Mouse (Mus musculus) midbrain, embryonic 15.5 days (tissue): ENCODE results near the gene Prpf39. TPM values are rescaled to one million over a fixed set of nuclear protein-coding genes. Genes with fewer than 3 reads are reported as not detected.
A peak's percentile ranks its signal among the peaks of the same experiment; 100 is the strongest.

ENCODE experiments used
- ATAC-seq: fragments of 200-750 bp; cut with Nextera tagmentation; replicated peaks from 2 replicates; pipeline ENCODE4 v1.8.0; 2017; ENCODE audit warnings: moderate TSS enrichment
- H3K27ac ChIP-seq: fragments of 300-500 bp; sonication (generic); 2 replicates; pipeline ENCODE4 v1.5.1; 2015; ENCODE audit warnings: mild to moderate bottlenecking, inconsistent platforms
- H3K27me3 ChIP-seq: fragments of 300-500 bp; sonication (generic); replicated peaks from 2 replicates; pipeline ENCODE4 v1.6.1; 2015; ENCODE audit warnings: inconsistent platforms
- H3K36me3 ChIP-seq: fragments of 300-500 bp; sonication (generic); replicated peaks from 2 replicates; pipeline ENCODE4 v1.6.1; 2015; ENCODE audit warnings: inconsistent platforms
- H3K4me1 ChIP-seq: fragments of 300-500 bp; sonication (generic); 2 replicates; pipeline ENCODE4 v1.6.1; 2015; ENCODE audit warnings: inconsistent platforms
- H3K4me2 ChIP-seq: fragments of 300-500 bp; sonication (generic); 2 replicates; pipeline ENCODE4 v1.6.1; 2015; ENCODE audit warnings: inconsistent platforms, mild to moderate bottlenecking, moderate library complexity
- H3K4me3 ChIP-seq: fragments of 300-500 bp; sonication (generic); 2 replicates; pipeline ENCODE4 v1.5.1; 2015; ENCODE audit warnings: mild to moderate bottlenecking, inconsistent platforms
- H3K9ac ChIP-seq: fragments of 300-500 bp; sonication (generic); 2 replicates; pipeline ENCODE4 v1.6.1; 2015; ENCODE audit warnings: mild to moderate bottlenecking, inconsistent platforms
- H3K9me3 ChIP-seq: fragments of 300-500 bp; sonication (generic); 2 replicates; pipeline ENCODE4 v1.6.1; 2016; ENCODE audit warnings: inconsistent platforms
- whole genome bisulfite sequencing: fragments of 180-500 bp; shearing (Covaris S2); methylation state at CpG from one replicate; pipeline ENCODE4 v1.1.7; 2015; ENCODE audit warnings: mixed read lengths; 5-methylcytosine and 5-hydroxymethylcytosine counted together
- polyA plus RNA-seq: library from polyadenylated mRNA; unstranded; fragments of >200 nt; fragmentation: Nextera tagmentation; extraction: Ambion mirVana; gene quantifications from 2 replicates; pipeline ENCODE4 v1.2.1, GENCODE M21; 2015

Prpf39 gene
- 49.8 and 52.2 TPM in 2 replicates for polyA plus RNA-seq

- peak within 1 kb of the TSS; percentile 77 for H3K9ac ChIP-seq
- peak within 1 kb of the TSS; percentile 79 for H3K27ac ChIP-seq
- peak within 1 kb of the TSS; percentile 55 for H3K4me2 ChIP-seq
- no peaks in the 10 kb centered on the region for H3K36me3 ChIP-seq
- peak within 1 kb of the TSS; percentile 88 for H3K4me3 ChIP-seq
- H3K9me3 ChIP-seq, result no peaks in the 10 kb centered on the region
- H3K4me1 ChIP-seq, result peaks cover 19% of the 10 kb centered on the region
- under 1% methylated on average over 64 of the region's 65 CpGs for WGBS
- H3K27me3 ChIP-seq, result no peaks in the 10 kb centered on the region
- peak; percentile 95 for ATAC-seq
Observed at GRCm38 (mm10) chr12:65036190-65036870, at the start of gene Prpf39. Prpf39 (plus strand) TSS chr12:65036333.

GRCm38 (mm10) chr12:65007725-65008124, 28.4 kb upstream of the Prpf39 start:
- Histone ChIP-seq H3K4me1 (no peaks in the 10 kb centered on the region), H3K27me3 (no peaks in the 10 kb centered on the region), H3K4me2 (no peak overlapping the region), H3K4me3 (no peak overlapping the region), H3K36me3 (peaks cover 47% of the 10 kb centered on the region), H3K9me3 (no peaks in the 10 kb centered on the region), H3K27ac (no peak overlapping the region), H3K9ac (no peak overlapping the region)
- no peak for ATAC-seq
- WGBS, result 94% methylated on average over 3 of the region's 3 CpGs

GRCm38 (mm10) chr12:65022842-65023241, 13.3 kb upstream of the Prpf39 start:
- Histone ChIP-seq H3K27ac (no peak overlapping the region), H3K27me3 (no peaks in the 10 kb centered on the region), H3K4me1 (no peaks in the 10 kb centered on the region), H3K9me3 (no peaks in the 10 kb centered on the region), H3K36me3 (peaks cover 5% of the 10 kb centered on the region; the same call in 1 of the 2 replicates), H3K9ac (no peak overlapping the region), H3K4me3 (no peak overlapping the region), H3K4me2 (no peak overlapping the region)
- WGBS, result 97% methylated on average over 6 of the region's 6 CpGs
- no peak for ATAC-seq

- peaks cover 19% of the 10 kb centered on the region for H3K4me1 ChIP-seq
- peak; percentile 10; the same call in 1 of the 2 replicates for ATAC-seq
- H3K9me3 ChIP-seq, result no peaks in the 10 kb centered on the region
- no peaks in the 10 kb centered on the region for H3K36me3 ChIP-seq
- H3K27me3 ChIP-seq, result no peaks in the 10 kb centered on the region
- H3K4me2 ChIP-seq, result peak overlapping the region; percentile 55
- H3K9ac ChIP-seq, result no peak overlapping the region; the same call in 1 of the 2 replicates
- H3K27ac ChIP-seq, result no peak overlapping the region
- peak overlapping the region; percentile 88 for H3K4me3 ChIP-seq
- 49% methylated on average over 8 of the region's 8 CpGs for WGBS
Observed at GRCm38 (mm10) chr12:65035839-65036189, 319 bp upstream of the Prpf39 start.

- 17% methylated on average over 18 of the region's 18 CpGs for WGBS
- Histone ChIP-seq H3K9ac (peak overlapping the region; percentile 77; the same call in 1 of the 2 replicates), H3K4me1 (peaks cover 19% of the 10 kb centered on the region), H3K4me2 (peak overlapping the region; percentile 55), H3K27me3 (no peaks in the 10 kb centered on the region), H3K27ac (no peak overlapping the region), H3K36me3 (no peaks in the 10 kb centered on the region), H3K9me3 (no peaks in the 10 kb centered on the region), H3K4me3 (peak overlapping the region; percentile 88)
- ATAC-seq, result peak; percentile 32
Observed at GRCm38 (mm10) chr12:65036892-65037545, 886 bp downstream of the Prpf39 start.

GRCm38 (mm10) chr12:65037546-65037937, 1.4 kb downstream of the Prpf39 start:
- WGBS, result 47% methylated on average over 4 of the region's 4 CpGs
- no peak for ATAC-seq
- Histone ChIP-seq H3K36me3 (no peaks in the 10 kb centered on the region), H3K27ac (no peak overlapping the region), H3K9ac (no peak overlapping the region), H3K4me1 (peaks cover 19% of the 10 kb centered on the region), H3K9me3 (no peaks in the 10 kb centered on the region), H3K4me3 (peak overlapping the region; percentile 88), H3K4me2 (peak overlapping the region; percentile 55), H3K27me3 (no peaks in the 10 kb centered on the region)

GRCm38 (mm10) chr12:65048799-65049198, 12.7 kb downstream of the Prpf39 start:
- Histone ChIP-seq H3K36me3 (peaks cover 11% of the 10 kb centered on the region), H3K27me3 (no peaks in the 10 kb centered on the region), H3K4me2 (no peak overlapping the region), H3K4me3 (no peak overlapping the region), H3K9me3 (no peaks in the 10 kb centered on the region), H3K4me1 (no peaks in the 10 kb centered on the region), H3K27ac (no peak overlapping the region), H3K9ac (no peak overlapping the region)
- ATAC-seq, result no peak

GRCm38 (mm10) chr12:65058203-65058602, 22.1 kb downstream of the Prpf39 start:
- Histone ChIP-seq H3K4me2 (no peak overlapping the region), H3K9me3 (no peaks in the 10 kb centered on the region), H3K27ac (no peak overlapping the region), H3K4me3 (no peak overlapping the region), H3K36me3 (peaks cover 30% of the 10 kb centered on the region), H3K9ac (no peak overlapping the region), H3K27me3 (no peaks in the 10 kb centered on the region), H3K4me1 (no peaks in the 10 kb centered on the region)
- ATAC-seq, result no peak
- WGBS, result 86% methylated on average over 2 of the region's 2 CpGs

GRCm38 (mm10) chr12:65061082-65061481, 24.9 kb downstream of the Prpf39 start:
- Histone ChIP-seq H3K4me2 (no peak overlapping the region), H3K4me1 (no peaks in the 10 kb centered on the region), H3K27me3 (no peaks in the 10 kb centered on the region), H3K36me3 (peaks cover 35% of the 10 kb centered on the region), H3K9me3 (no peaks in the 10 kb centered on the region), H3K27ac (no peak overlapping the region), H3K9ac (no peak overlapping the region), H3K4me3 (no peak overlapping the region)
- ATAC-seq, result no peak

- H3K27me3 ChIP-seq, result no peaks in the 10 kb centered on the region
- ATAC-seq, result no peak
- H3K4me1 ChIP-seq, result no peaks in the 10 kb centered on the region
- 89% methylated on average over 2 of the region's 2 CpGs for WGBS
- no peak overlapping the region for H3K4me3 ChIP-seq
- H3K27ac ChIP-seq, result no peak overlapping the region
- no peaks in the 10 kb centered on the region for H3K9me3 ChIP-seq
- no peak overlapping the region for H3K9ac ChIP-seq
- H3K36me3 ChIP-seq, result peaks cover 44% of the 10 kb centered on the region
- no peak overlapping the region for H3K4me2 ChIP-seq
Observed at GRCm38 (mm10) chr12:65065241-65065640, 29.1 kb downstream of the Prpf39 start.

GRCm38 (mm10) chr12:65066234-65066633, 30.1 kb downstream of the Prpf39 start:
- 75% methylated on average over 3 of the region's 3 CpGs for WGBS
- no peak overlapping the region for H3K4me3 ChIP-seq
- no peak overlapping the region for H3K4me2 ChIP-seq
- no peak overlapping the region for H3K9ac ChIP-seq
- H3K9me3 ChIP-seq, result no peaks in the 10 kb centered on the region
- H3K27ac ChIP-seq, result no peak overlapping the region
- no peaks in the 10 kb centered on the region for H3K4me1 ChIP-seq
- no peaks in the 10 kb centered on the region for H3K27me3 ChIP-seq
- H3K36me3 ChIP-seq, result peaks cover 37% of the 10 kb centered on the region
- no peak for ATAC-seq

- no peaks in the 10 kb centered on the region for H3K27me3 ChIP-seq
- 89% methylated on average over 4 of the region's 4 CpGs for WGBS
- peaks cover 9% of the 10 kb centered on the region; the same call in 1 of the 2 replicates for H3K4me1 ChIP-seq
- ATAC-seq, result no peak
- H3K9ac ChIP-seq, result no peak overlapping the region
- no peaks in the 10 kb centered on the region for H3K9me3 ChIP-seq
- H3K4me3 ChIP-seq, result no peak overlapping the region
- H3K27ac ChIP-seq, result no peak overlapping the region
- no peak overlapping the region for H3K4me2 ChIP-seq
- H3K36me3 ChIP-seq, result peaks cover 27% of the 10 kb centered on the region
Observed at GRCm38 (mm10) chr12:65068409-65068808, 32.3 kb downstream of the Prpf39 start.
